Mouse (Mus musculus): ENCODE data around the gene Polg. TPM values are rescaled to one million over a fixed set of nuclear protein-coding genes. Genes with fewer than 3 reads are reported as not detected.

The Polg gene
- polyA plus RNA-seq, 1 experiment from 2014 or later: 13.9 TPM

DNA sequence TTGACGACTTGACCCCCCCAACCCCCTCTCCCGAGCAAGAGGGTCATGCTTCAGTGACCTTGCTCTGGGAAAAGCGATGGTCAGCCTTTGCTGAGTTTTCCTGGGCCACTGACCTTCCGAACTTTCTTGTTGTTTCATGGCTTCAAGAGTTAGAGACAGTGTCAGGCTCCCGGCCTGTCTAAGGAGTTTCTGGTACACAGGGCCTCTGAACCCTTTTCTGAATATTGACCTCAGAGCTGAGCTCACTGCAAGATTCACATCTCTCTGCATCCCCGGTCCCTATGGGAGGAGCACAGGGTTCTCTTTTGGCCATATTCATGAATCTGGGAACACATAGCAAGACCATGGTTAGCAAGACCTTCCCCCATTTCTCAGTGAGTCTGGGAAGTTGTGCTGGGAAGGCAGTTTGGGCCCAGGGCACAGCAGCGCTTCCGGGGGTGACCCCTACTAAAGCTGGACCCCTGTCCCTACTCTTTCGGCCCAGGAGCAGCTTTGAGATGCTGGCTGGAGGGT, 30.7 kb upstream of the Polg start:
- TF ChIP-seq EP300 (optimal IDR thresholded peaks at IDR 0.05) (no peak), CTCF (IDR thresholded peaks at IDR 0.05; ENCODE audit: low read depth) (no peak)

DNA sequence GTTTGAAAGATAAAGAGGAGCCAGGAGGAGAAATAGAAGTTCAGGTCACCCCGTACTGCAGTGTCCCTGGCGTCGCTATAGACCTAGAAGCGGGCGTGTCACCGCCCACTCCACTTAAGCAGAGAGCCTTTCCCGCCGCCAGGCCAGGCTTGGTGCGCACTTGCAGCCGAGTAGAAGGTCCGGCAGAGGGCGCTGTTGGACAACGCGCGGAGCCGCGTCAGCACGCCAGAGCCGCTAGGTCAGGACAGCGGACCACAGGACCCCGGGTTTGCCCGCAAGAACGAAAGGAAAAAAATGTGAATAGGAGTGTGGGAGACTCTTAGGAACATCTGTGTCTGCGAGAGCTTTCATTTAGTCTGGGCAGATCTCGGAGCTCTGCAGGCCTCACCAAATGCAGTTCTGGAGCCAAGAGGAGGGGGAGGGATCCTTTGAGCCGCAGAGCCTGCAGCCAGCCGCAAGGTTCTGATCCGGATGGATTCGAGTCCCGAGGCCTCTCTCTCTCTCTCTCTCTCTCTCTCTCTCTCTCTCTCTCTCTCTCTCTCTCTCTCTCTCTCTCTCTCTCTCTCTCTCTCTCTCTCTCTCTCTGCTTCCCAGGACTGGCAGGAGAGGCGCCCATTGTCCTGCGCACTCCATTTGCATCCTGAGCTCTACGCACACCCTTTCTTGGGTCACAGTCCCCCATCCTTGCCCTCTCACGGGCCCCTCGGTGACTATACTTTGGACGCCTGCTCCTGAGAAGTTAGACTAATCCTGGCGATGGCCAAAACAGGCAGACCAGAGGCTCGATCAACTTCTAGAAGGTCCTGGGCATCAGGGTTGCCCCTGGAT, 30.0 kb upstream of the Polg start:
- Histone ChIP-seq H3K36me3 (ENCODE audit: control insufficient read depth, insufficient read depth, low read length) (no peaks in the 10 kb centered on the region), H3K27me3 (ENCODE audit: control insufficient read depth, insufficient read depth, low read length) (peaks cover 34% of the 10 kb centered on the region), H3K9ac (ENCODE audit: low read length) (no peak overlapping the region), H3K4me2 (replicated peaks; ENCODE audit: low read depth) (peak overlapping the region; percentile 50), H3K9me3 (ENCODE audit: control insufficient read depth, low read length) (no peaks in the 10 kb centered on the region), H3K4me1 (replicated peaks; ENCODE audit: control insufficient read depth, insufficient read depth) (no peaks in the 10 kb centered on the region), H3K27ac (replicated peaks) (no peak overlapping the region), H3K4me3 (ENCODE audit: low read depth, low read length) (peak overlapping the region; percentile 23)
- ATAC-seq (ENCODE audit: low FRiP score, low TSS enrichment) (peak; percentile 81), DNase-seq (ENCODE audit: low spot score) (peak; percentile 85)
- WGBS: 4% methylated on average over 38 of the region's 38 CpGs
- TF ChIP-seq EP300 (optimal IDR thresholded peaks at IDR 0.05): no peak
- TF ChIP-seq CTCF (IDR thresholded peaks at IDR 0.05; ENCODE audit: low read depth): peak; percentile 99

More for the DNA sequence above, 30.7 kb upstream of the Polg start:
- no peak overlapping the region for H3K9ac ChIP-seq (ENCODE audit: low read length)
- no peaks in the 10 kb centered on the region for H3K36me3 ChIP-seq (ENCODE audit: control insufficient read depth, insufficient read depth, low read length)
- no peak overlapping the region for H3K27ac ChIP-seq (replicated peaks)
- no peak for ATAC-seq (ENCODE audit: low FRiP score, low TSS enrichment)
- DNase-seq (ENCODE audit: low spot score): no peak
- 15% methylated on average over 9 of the region's 9 CpGs for WGBS
- H3K27me3 ChIP-seq (ENCODE audit: control insufficient read depth, insufficient read depth, low read length): peaks cover 40% of the 10 kb centered on the region
- H3K4me3 ChIP-seq (ENCODE audit: low read depth, low read length): no peak overlapping the region
- no peak overlapping the region for H3K4me2 ChIP-seq (replicated peaks; ENCODE audit: low read depth)
- H3K4me1 ChIP-seq (replicated peaks; ENCODE audit: control insufficient read depth, insufficient read depth): no peaks in the 10 kb centered on the region
- H3K9me3 ChIP-seq (ENCODE audit: control insufficient read depth, low read length): no peaks in the 10 kb centered on the region

DNA sequence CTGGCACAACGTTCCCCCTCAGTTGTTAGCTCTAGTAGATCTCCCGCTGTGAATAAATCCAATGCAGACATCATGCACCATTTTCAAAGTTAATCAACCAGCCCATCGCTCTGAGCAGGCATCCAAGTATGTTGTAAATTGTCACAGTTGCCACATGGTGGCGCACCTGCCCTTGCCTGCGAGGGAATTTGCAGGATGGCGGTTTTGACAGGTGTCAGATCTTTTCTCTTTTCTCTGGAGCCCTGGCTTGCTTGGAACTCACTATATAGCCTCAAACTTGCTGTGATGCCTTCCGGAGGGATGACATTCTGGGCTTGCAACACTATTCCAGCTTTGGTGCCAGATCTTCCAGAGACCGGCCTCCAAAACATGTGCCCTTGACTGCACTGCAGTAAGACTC, 27.8 kb upstream of the Polg start:
- H3K4me3 ChIP-seq (ENCODE audit: low read depth, low read length): no peak overlapping the region
- 9% methylated on average over 8 of the region's 8 CpGs for WGBS
- DNase-seq (ENCODE audit: low spot score) (peak; percentile 65), ATAC-seq (ENCODE audit: low FRiP score, low TSS enrichment) (no peak)
- no peaks in the 10 kb centered on the region for H3K9me3 ChIP-seq (ENCODE audit: control insufficient read depth, low read length)
- no peak for TF ChIP-seq EP300 (optimal IDR thresholded peaks at IDR 0.05)
- peak; percentile 86 for TF ChIP-seq CTCF (IDR thresholded peaks at IDR 0.05; ENCODE audit: low read depth)
- no peaks in the 10 kb centered on the region for H3K4me1 ChIP-seq (replicated peaks; ENCODE audit: control insufficient read depth, insufficient read depth)
- H3K9ac ChIP-seq (ENCODE audit: low read length): no peak overlapping the region
- no peak overlapping the region for H3K4me2 ChIP-seq (replicated peaks; ENCODE audit: low read depth)
- H3K27ac ChIP-seq (replicated peaks): no peak overlapping the region
- peaks cover 18% of the 10 kb centered on the region; the same call in 1 of the 2 replicates for H3K27me3 ChIP-seq (ENCODE audit: control insufficient read depth, insufficient read depth, low read length)
- H3K36me3 ChIP-seq (ENCODE audit: control insufficient read depth, insufficient read depth, low read length): no peaks in the 10 kb centered on the region

DNA sequence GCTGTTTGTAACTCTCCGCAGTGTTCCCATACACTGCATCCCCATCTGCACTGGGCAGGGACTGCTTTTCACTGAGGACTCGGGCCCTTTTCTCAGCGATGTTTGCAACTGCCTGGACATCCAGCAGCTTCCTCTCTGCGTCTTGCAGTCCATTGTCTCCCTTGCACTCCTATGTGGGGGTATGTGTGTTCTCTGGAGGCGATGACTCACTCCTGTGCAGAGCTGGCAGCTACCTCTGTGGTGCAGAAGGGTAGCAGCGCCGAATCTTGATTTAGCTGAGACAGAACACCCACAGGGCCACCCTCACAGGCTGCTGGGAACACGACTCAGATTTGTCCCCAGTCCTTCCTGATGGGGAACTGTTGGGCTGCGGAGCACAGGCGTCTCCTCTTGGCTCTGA, 20.4 kb upstream of the Polg start:
- TF ChIP-seq EP300 (optimal IDR thresholded peaks at IDR 0.05) (no peak), CTCF (IDR thresholded peaks at IDR 0.05; ENCODE audit: low read depth) (no peak)
- Histone ChIP-seq H3K27me3 (ENCODE audit: control insufficient read depth, insufficient read depth, low read length) (no peaks in the 10 kb centered on the region), H3K36me3 (ENCODE audit: control insufficient read depth, insufficient read depth, low read length) (no peaks in the 10 kb centered on the region), H3K9ac (ENCODE audit: low read length) (no peak overlapping the region), H3K9me3 (ENCODE audit: control insufficient read depth, low read length) (no peaks in the 10 kb centered on the region), H3K27ac (replicated peaks) (no peak overlapping the region), H3K4me3 (ENCODE audit: low read depth, low read length) (no peak overlapping the region), H3K4me1 (replicated peaks; ENCODE audit: control insufficient read depth, insufficient read depth) (no peaks in the 10 kb centered on the region), H3K4me2 (replicated peaks; ENCODE audit: low read depth) (no peak overlapping the region)
- 53% methylated on average over 10 of the region's 10 CpGs for WGBS
- DNase-seq (ENCODE audit: low spot score) (no peak), ATAC-seq (ENCODE audit: low FRiP score, low TSS enrichment) (no peak)

DNA sequence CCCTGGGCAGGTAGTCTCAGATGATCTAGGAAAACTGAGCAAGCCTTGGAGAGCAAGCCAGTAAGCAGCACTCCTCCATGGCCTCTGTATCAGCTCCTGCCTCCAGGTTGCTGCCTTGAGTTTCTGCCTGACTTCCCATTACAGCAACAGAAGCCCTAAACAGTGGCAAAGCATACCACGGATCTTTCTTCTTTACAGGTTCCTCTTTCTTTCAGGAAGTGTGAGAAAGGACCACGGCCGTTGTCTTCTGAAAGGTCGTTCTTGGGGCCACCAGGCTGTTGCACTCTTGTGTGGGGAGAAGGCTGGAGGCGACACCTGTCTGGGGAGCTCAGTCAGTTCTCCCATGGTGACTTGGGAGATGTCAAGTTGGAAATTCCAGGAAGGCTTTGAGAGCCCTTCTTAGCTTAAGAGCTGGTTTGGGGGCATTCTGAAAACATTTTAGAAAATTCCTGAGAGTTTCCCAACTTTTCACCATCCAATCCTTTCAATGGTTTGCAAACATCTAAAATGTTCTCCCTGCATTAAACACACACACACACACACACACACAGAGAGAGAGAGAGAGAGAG, 8.8 kb upstream of the Polg start:
- Histone ChIP-seq H3K36me3 (ENCODE audit: control insufficient read depth, insufficient read depth, low read length) (no peaks in the 10 kb centered on the region), H3K9ac (ENCODE audit: low read length) (no peak overlapping the region), H3K4me3 (ENCODE audit: low read depth, low read length) (no peak overlapping the region), H3K9me3 (ENCODE audit: control insufficient read depth, low read length) (no peaks in the 10 kb centered on the region), H3K27ac (replicated peaks) (no peak overlapping the region), H3K4me2 (replicated peaks; ENCODE audit: low read depth) (no peak overlapping the region), H3K27me3 (ENCODE audit: control insufficient read depth, insufficient read depth, low read length) (no peaks in the 10 kb centered on the region), H3K4me1 (replicated peaks; ENCODE audit: control insufficient read depth, insufficient read depth) (no peaks in the 10 kb centered on the region)
- ATAC-seq (ENCODE audit: low FRiP score, low TSS enrichment) (no peak), DNase-seq (ENCODE audit: low spot score) (no peak)
- no peak for TF ChIP-seq EP300 (optimal IDR thresholded peaks at IDR 0.05)
- no peak for TF ChIP-seq CTCF (IDR thresholded peaks at IDR 0.05; ENCODE audit: low read depth)
- WGBS: 76% methylated on average over 5 of the region's 5 CpGs

Measured in stomach, postnatal 0 days (tissue).